17 mouse cellular contexts compared by ENCODE assay signal in the genomic region with DNA sequence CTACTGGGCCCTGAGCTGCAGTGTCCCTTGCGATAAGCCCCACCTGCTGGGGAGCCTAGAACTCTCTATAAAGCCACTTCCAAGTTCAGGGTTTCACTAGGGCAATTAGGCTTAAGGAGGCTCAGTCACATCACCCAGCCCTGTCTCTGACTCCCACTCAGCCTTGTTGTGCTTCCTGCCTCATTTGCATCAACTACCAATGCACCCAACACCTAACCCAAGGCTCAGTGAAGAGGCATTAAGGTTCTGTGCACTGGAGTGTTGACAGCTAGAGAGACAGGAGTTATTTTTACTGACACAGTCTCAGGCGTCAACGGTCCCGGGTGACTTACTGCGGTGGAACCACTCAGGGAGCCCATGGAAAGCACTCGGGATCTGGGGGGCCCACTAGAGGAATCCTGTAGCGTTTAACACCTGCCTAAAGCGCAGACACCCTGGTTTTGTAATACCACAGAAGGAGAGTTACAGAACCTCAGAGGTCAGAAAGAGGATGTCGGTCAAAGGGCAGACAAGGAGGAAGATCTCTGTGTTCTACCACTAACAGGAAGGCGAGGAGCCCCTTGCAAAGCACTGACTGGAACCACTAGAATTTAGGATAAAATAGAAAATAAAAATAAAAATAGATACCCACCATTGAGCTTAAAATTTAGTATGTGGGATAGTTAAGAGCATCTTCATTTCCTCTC. TPM values are rescaled to one million over a fixed set of nuclear protein-coding genes. Genes with fewer than 3 reads are reported as not detected.
A peak's percentile ranks its signal among the peaks of the same experiment; 100 is the strongest.
DNase-seq lines count a peak whose midpoint lies in the region; ATAC-seq and TF ChIP-seq lines count a peak whose summit lies in the region.
"Had no signal": no experiment of that assay in that cellular context is flagged by ENCODE, and none has a peak within 500 bp of the region (broad histone marks: within the 10 kb centered on the region; RNA-seq: fewer than 3 reads in every experiment).

No protein-coding gene starts in this region.

- peak overlapping the region; percentile 40; the same call in 1 of the 2 replicates for H3K27ac ChIP-seq in heart, postnatal 0 days (ENCODE audit: low read depth)
- H3K27ac ChIP-seq: forebrain, embryonic 13.5 days; lung, embryonic 15.5 days; neural tube, embryonic 15.5 days; stomach, postnatal 0 days had no signal

- no peaks in the 10 kb centered on the region for H3K9me3 ChIP-seq in heart, postnatal 0 days (replicated peaks; ENCODE audit: control insufficient read depth, low read length)
- H3K9me3 ChIP-seq: forebrain, embryonic 13.5 days; G1E; lung, embryonic 15.5 days; neural tube, embryonic 15.5 days had no signal

- TF ChIP-seq CTCF in heart, postnatal 0 days (IDR thresholded peaks at IDR 0.05; ENCODE audit: low read depth), result no peak

- WGBS in heart, postnatal 0 days, result 21% methylated on average over 10 of the region's 10 CpGs

- H3K36me3 ChIP-seq in heart, postnatal 0 days (replicated peaks; ENCODE audit: control insufficient read depth, insufficient read depth, low read length), result no peaks in the 10 kb centered on the region
- H3K36me3 ChIP-seq: G1E; lung, embryonic 15.5 days; neural tube, embryonic 15.5 days had no signal

- ATAC-seq in heart, postnatal 0 days (ENCODE audit: insufficient read depth, low read depth), result no peak
- ATAC-seq: forebrain, embryonic 13.5 days; midbrain, embryonic 16.5 days had no signal

- H3K27me3 ChIP-seq in heart, postnatal 0 days (ENCODE audit: control insufficient read depth, insufficient read depth, low read length), result peaks cover 13% of the 10 kb centered on the region; the same call in 1 of the 2 replicates

- no peak overlapping the region for H3K4me3 ChIP-seq in heart, postnatal 0 days (ENCODE audit: low read depth, low read length)
- H3K4me3 ChIP-seq: forebrain, embryonic 13.5 days; lung, embryonic 15.5 days; neural tube, embryonic 15.5 days had no signal

- TF ChIP-seq EP300 in heart, postnatal 0 days (IDR thresholded peaks at IDR 0.05; ENCODE audit: low read depth), result no peak

- peaks cover 19% of the 10 kb centered on the region for H3K4me1 ChIP-seq in heart, postnatal 0 days (ENCODE audit: control insufficient read depth, insufficient read depth)

- peak; percentile 52 for DNase-seq in kidney, adult 11 months
- no peak for DNase-seq in kidney, postnatal 10 days
- DNase-seq in thymus, postnatal 25 days, result peak; percentile 6
- no peak for DNase-seq in thymus, adult 18-20 months
- peak; percentile 39 for DNase-seq in heart, postnatal 0 days (ENCODE audit: low spot score)
- no peak for DNase-seq in left cerebral cortex, adult 11 months (ENCODE audit: low spot score)
- DNase-seq in layer of hippocampus, postnatal 10 days (ENCODE audit: low spot score in 2 of 2), result no peak
- DNase-seq: cerebellum, postnatal 14 days; gastrocnemius, postnatal 36 days; right cerebral cortex, postnatal 14 days had no signal

- no peak overlapping the region for H3K4me2 ChIP-seq in heart, postnatal 0 days (ENCODE audit: low read depth, low read length)
- H3K4me2 ChIP-seq: forebrain, embryonic 13.5 days; lung, embryonic 15.5 days; neural tube, embryonic 15.5 days had no signal

- H3K9ac ChIP-seq in heart, postnatal 0 days (replicated peaks; ENCODE audit: low read depth, low read length), result no peak overlapping the region
- H3K9ac ChIP-seq: forebrain, embryonic 13.5 days; lung, embryonic 15.5 days; neural tube, embryonic 15.5 days had no signal

RNA-seq across cellular contexts. Expression of a gene that starts 4.6 kb away (rescaled TPM):
- 0.76 and 2.6 TPM in 2 replicates for total RNA-seq in heart, postnatal 0 days (2014; rRNA removed; ENCODE audit: low replicate concordance)
- 2.0 and 2.2 TPM in 2 replicates for polyA plus RNA-seq in heart, postnatal 0 days (2015; fragmentation: Nextera tagmentation; extraction: Ambion mirVana)
- total RNA-seq in layer of hippocampus, postnatal 10 days (2021), result 1 to 10 TPM; 3.1 TPM
- polyA plus RNA-seq: G1E had no signal

RNA-seq across cellular contexts. Expression of a gene that starts 12.9 kb away (rescaled TPM):
- 0.12 and 2.3 TPM in 2 replicates for total RNA-seq in heart, postnatal 0 days (2014; rRNA removed; ENCODE audit: low replicate concordance)
- 0.68 and 0.95 TPM in 2 replicates for polyA plus RNA-seq in heart, postnatal 0 days (2015; fragmentation: Nextera tagmentation; extraction: Ambion mirVana)
- 10 to 100 TPM; 11.1 to 11.5 TPM for total RNA-seq in layer of hippocampus, postnatal 10 days (2021)
- polyA plus RNA-seq: G1E; limb, embryonic 11.5 days had no signal

Comparison
In these comparisons a context has a peak if more than half of its experiments do, and no peak if none do; other contexts are left out.
1. DNase-seq: peak in kidney, adult 11 months (single experiment), thymus, postnatal 25 days (single experiment) and heart, postnatal 0 days (single experiment); none in kidney, postnatal 10 days (single experiment), thymus, adult 18-20 months (0 of 2), left cerebral cortex, adult 11 months (single experiment) and layer of hippocampus, postnatal 10 days (0 of 2).